Mouse (Mus musculus): ENCODE data around the gene Fzd2.

The Fzd2 gene

GRCm38 (mm10) chr11:102581281-102582015 is 22.7 kb upstream of the Fzd2 start:
- peak; percentile 11 for DNase-seq (ENCODE audit: low read depth, low spot score)

DNA sequence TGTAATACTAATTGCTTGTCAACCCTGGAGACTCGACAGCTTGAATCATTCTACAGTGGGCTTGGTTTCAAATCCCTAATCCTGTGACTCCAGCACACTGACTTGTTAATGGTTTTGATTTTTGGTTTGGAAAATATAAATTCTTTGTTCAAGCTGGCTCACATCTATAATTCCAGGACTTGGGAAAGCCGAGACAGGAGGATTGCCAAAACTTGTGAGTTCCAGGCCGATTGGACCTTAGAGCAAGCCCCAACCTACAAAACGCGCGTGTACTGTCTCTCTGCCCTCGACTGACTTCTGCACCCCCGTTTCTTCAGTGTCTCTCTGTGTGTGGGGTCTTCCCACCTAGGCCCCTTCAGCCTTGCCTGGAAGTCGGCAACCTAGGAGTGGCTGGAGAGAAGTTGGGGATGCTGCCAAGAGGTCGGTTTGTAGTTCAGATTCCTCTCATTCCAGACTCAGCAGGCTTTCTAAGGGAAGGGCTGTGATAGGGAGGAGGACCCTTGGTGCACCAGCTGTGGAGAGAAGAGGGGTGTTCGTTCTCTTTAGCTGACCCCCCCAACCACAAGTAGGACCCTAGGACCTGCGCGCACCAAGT is 22.1 kb upstream of the Fzd2 start:
- DNase-seq (ENCODE audit: low read depth, low spot score), result peak; percentile 82

DNA sequence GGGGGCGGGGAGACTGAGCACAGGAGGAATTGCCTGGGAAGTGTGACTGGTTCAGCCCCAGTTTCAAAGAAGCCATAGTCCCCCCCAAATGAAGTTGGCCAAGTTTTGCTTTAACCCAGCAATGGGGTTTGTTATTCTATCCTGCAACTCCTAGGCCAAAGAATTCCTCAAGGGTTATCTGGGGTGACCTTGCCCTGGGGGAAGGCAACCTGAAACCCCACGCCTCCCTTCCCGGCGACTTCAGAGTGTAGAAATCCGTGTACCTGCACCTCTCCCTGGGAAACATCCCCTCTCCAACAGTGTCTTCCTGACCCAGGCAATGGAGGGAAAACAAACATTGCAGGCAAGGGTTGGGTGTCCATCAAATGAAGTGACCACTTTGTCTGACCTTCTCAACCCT is 21.5 kb upstream of the Fzd2 start:
- no peak for DNase-seq (ENCODE audit: low read depth, low spot score)

DNA sequence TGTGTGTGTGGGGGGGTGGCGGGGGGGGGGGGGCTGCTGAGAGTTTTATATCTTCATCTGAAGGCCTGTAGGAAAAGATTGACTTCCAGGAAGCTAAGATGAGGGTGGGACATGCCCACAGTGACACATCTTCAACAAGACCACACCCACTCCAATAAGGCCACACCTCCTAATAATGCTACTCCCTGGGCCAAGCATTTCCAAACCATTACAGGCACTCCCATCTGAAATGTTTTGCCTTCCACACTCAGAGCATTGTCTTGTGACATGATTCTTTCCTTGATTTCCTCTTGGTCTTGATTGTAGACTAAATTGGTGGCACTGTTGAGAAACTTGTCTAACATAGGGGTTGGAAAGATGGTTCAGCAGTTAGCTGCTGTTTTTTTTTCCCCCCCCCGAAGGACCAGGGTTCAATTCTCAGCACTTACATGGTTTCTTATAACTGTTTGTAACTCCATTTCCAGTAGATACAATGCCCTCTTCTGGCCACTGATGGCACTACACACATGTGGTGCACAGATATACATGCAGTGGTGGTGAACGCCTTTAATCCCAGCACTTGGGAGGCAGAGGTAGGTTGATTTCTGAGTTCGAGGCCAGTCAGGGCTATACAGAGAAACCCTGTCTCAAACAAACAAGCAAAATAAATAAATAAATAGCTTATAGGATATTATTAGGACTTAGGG is 17.6 kb upstream of the Fzd2 start:
- peak; percentile 27 for DNase-seq (ENCODE audit: low read depth, low spot score)

DNA sequence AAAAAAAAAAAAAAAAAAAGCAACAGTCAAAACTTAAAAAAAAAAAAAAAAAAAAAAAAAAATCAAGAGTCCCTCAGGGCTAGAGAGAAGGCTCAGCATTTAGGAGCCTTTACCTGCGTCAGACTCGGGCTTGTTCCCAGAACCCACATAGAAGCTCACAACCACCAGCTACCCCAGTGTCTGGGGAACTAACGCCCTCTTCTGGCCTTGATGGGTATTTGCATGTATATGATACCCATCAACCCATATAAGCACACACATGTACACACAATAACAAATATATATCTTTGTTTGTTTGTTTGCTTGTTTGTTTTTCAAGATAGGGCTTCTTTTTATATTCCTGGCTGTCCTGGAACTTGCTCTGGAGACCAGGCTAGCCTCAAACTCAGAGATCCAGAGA is 16.6 kb upstream of the Fzd2 start:
- no peak for DNase-seq (ENCODE audit: low read depth, low spot score)

DNA sequence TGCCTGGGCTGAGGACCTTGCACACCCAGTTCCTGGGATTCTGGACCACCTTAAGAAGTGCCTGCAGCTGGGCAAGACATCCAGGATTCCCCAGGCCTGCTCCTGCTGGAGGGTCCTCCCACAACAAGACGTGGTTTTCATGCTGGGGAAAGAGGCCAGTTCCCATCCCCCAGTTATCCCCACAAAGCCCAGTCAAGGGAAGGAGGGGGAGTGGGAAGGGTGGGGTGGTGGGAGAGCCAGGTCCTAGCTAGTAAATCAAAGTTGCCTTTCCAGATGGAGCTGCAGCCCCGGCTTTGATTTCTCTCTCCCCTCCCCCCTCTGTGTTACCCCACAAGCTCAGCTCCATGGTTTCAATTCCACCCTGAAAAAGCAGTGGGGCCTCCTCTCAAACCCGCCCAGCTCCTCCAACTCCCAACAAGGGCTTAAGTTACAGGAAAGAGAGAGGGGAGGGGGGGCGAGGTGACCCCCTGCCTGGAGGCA is 8.8 kb upstream of the Fzd2 start:
- no peak for DNase-seq (ENCODE audit: low read depth, low spot score)

- peak; percentile 57 for DNase-seq (ENCODE audit: low read depth, low spot score)
Observed at GRCm38 (mm10) chr11:102599912-102600311, 4.3 kb upstream of the Fzd2 start.

DNA sequence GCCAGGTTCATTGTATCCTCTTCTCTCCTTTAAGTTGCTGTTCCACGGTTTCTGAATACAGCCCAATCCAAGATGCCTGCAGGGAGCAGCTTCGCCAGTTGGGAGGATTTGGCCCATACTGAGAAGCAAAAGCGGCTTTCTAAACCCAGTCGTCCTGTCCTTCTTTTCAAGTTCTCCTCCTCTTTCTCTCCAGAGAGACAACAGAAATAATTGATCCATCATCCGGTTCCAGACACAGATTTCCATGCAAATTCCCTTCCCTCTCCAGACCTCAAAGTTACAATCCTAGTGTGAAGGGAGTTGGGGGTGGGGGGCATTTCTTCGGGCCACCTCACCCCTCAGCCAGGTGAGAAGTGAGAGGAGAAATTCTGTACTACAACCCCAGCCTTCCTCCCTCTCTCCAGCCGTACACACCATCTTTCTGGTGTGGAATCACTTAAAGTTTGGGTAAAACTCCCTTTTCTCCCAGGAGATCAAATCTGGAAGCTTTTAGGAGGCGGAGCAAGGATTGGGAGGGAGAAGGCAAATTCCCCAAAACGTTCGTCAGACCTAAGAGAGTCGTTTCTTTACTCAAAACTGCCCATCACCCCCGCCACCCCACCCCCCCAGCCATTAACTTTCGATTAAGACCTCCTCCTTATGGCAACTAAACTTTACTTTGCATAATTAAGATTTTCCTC is 1.2 kb upstream of the Fzd2 start:
- peak; percentile 95 for DNase-seq (ENCODE audit: low read depth, low spot score)

DNA sequence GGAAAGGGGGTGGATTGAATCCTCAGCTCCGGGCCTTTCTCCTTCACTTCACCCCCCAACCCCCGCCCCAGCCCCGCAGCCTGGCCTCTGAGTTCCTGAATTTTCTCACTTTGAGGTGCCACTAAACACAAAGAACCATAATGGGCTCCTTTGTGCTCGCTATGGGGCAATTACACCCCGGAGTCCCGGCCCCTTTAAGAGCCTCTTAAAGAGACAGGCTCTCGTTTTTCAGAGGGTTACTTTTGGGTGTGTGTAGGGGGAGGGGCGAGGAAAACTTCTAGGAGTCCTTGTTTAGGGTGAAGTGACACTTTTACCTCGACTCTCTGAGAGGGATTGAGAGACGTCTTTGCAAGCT is 723 bp upstream of the Fzd2 start:
- DNase-seq (ENCODE audit: low read depth, low spot score), result peak; percentile 78

GRCm38 (mm10) chr11:102604777-102605552 is 769 bp downstream of the Fzd2 start:
- peak; percentile 66 for DNase-seq (ENCODE audit: low read depth, low spot score)

DNA sequence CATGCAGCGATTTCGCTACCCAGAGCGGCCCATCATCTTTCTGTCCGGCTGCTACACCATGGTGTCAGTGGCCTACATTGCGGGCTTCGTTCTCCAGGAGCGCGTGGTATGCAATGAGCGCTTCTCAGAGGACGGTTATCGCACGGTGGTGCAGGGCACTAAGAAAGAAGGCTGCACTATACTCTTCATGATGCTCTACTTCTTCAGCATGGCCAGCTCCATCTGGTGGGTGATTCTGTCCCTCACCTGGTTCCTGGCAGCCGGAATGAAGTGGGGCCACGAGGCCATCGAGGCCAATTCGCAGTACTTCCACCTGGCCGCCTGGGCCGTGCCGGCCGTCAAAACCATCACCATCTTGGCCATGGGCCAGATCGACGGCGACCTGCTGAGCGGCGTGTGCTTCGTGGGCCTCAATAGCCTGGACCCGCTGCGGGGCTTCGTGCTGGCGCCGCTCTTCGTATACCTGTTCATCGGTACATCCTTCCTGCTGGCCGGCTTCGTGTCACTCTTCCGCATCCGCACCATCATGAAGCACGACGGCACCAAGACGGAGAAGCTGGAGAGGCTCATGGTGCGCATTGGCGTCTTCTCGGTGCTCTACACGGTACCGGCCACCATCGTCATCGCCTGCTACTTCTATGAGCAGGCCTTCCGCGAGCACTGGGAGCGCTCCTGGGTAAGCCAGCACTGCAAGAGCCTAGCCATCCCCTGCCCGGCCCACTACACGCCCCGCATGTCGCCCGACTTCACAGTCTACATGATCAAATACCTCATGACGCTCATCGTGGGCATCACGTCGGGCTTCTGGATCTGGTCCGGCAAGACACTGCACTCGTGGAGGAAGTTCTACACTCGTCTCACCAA is 1.6 kb downstream of the Fzd2 start:
- DNase-seq (ENCODE audit: low read depth, low spot score), result peak; percentile 68

- peak; percentile 65 for DNase-seq (ENCODE audit: low read depth, low spot score)
Observed at GRCm38 (mm10) chr11:102606751-102607171, 2.6 kb downstream of the Fzd2 start.

GRCm38 (mm10) chr11:102607201-102607600 is 3.0 kb downstream of the Fzd2 start:
- peak; percentile 45 for DNase-seq (ENCODE audit: low read depth, low spot score)

- peak; percentile 22 for DNase-seq (ENCODE audit: low read depth, low spot score)
Observed at GRCm38 (mm10) chr11:102607686-102608548, 3.7 kb downstream of the Fzd2 start.

- no peak for DNase-seq (ENCODE audit: low read depth, low spot score)
Observed at GRCm38 (mm10) chr11:102608691-102609090, 4.5 kb downstream of the Fzd2 start.

DNA sequence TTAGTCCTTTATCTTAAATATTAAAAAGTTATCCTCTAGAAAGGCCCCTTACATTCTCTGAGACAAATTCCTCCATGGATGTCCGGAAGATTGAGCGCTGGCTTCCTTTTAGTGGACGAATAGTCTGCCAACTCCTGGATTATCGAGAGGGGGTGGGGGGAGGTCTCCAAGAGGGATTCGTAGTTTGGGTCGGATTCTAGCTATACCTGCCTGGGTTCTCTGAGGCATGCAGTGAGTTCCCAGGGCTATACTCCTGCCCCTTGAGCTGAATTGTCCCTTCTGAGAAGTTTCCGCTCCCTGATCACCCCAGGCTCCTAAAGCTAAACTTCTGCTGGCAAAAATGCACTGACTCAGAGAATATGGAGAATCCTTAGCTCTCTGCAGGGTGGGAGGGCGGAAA is 5.3 kb downstream of the Fzd2 start:
- no peak for DNase-seq (ENCODE audit: low read depth, low spot score)

DNA sequence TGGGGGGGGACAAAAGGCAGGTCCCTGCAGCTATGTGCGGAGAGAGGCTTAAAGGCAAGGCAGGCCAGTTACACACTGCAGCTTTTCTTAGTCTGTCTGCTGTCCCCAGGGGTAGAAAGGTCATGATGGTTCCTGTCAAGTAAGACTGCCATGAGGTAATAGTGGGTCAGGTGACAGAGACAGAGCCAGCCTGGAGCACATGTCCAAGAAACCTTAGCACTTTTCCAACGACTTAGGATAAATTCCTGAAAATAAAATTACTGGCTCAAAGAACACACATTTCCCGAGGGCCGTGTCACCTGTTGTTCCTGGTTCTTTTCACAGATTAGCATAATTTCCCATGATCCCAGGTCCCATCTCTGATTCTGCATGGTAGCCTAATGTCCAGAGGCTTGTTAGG is 6.1 kb downstream of the Fzd2 start:
- no peak for DNase-seq (ENCODE audit: low read depth, low spot score)

GRCm38 (mm10) chr11:102610675-102611316 is 6.6 kb downstream of the Fzd2 start:
- DNase-seq (ENCODE audit: low read depth, low spot score), result no peak

DNA sequence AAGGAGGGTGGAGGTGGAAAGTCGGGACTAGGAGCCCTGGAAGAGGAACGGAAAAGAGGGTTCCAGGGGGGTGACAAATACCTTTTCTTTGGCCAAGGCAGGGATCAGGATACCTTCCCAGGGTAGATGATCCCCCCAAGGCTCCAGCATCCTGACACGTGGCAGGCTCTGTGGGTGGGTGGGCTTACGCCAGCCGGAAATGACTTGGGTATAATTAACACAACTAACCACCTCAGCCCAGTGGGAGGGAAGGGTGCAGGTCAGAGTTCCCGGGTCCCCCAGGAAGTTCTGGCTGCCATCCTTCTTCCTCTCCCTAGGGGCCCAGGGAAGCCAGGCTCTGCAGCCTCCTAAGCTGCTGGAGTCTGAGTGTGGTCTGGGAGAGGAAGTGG is 7.1 kb downstream of the Fzd2 start:
- no peak for DNase-seq (ENCODE audit: low read depth, low spot score)
